Mouse (Mus musculus) kidney, embryonic 16.5 days (tissue): ENCODE data around the gene Gtsf2. TPM values are rescaled to one million over a fixed set of nuclear protein-coding genes. Genes with fewer than 3 reads are reported as not detected.
"Not testable (repeated sequence)": the region's sequence is repeated elsewhere in the genome, so short reads cannot be mapped to it uniquely, and the experiment has no call there.

Experiments
- ATAC-seq: fragments of 200-750 bp; cut with Nextera tagmentation; 2 replicates; pipeline ENCODE4 v1.8.0; 2017; ENCODE audit warnings: moderate TSS enrichment; ENCODE audit not compliant: low FRiP score, low TSS enrichment
- H3K27ac ChIP-seq: fragments of 300-500 bp; sonication (generic); 2 replicates; pipeline ENCODE4 v1.5.1; 2014; ENCODE audit warnings: low read length
- H3K27me3 ChIP-seq: fragments of 300-500 bp; sonication (generic); 2 replicates; pipeline ENCODE4 v1.6.1; 2014; ENCODE audit warnings: low read length, control low read depth, mixed read lengths; ENCODE audit not compliant: insufficient read depth
- H3K36me3 ChIP-seq: fragments of 300-500 bp; sonication (generic); 2 replicates; pipeline ENCODE4 v1.6.1; 2014; ENCODE audit warnings: low read length, control low read depth, mixed read lengths; ENCODE audit not compliant: insufficient read depth
- H3K4me1 ChIP-seq: fragments of 300-500 bp; sonication (generic); 2 replicates; pipeline ENCODE4 v1.6.1; 2014; ENCODE audit warnings: low read length, control low read depth, mixed read lengths; ENCODE audit not compliant: insufficient read depth
- H3K4me2 ChIP-seq: fragments of 300-500 bp; sonication (generic); replicated peaks from 2 replicates; pipeline ENCODE4 v1.6.1; 2014; ENCODE audit warnings: low read depth, low read length
- H3K4me3 ChIP-seq: fragments of 300-500 bp; sonication (generic); 2 replicates; pipeline ENCODE4 v1.5.1; 2014; ENCODE audit warnings: mild to moderate bottlenecking, low read length
- H3K9ac ChIP-seq: fragments of 300-500 bp; sonication (generic); replicated peaks from 2 replicates; pipeline ENCODE4 v1.6.1; 2014; ENCODE audit warnings: low read length
- H3K9me3 ChIP-seq: fragments of 300-500 bp; sonication (generic); 2 replicates; pipeline ENCODE4 v1.6.1; 2016; ENCODE audit warnings: low read length, control low read depth
- WGBS: fragments of 180-500 bp; shearing (Covaris S2); extraction: QIAGEN DNeasy Blood & Tissue Kit; methylation state at CpG from one replicate; pipeline ENCODE4 v1.1.7; 2014; 5-methylcytosine and 5-hydroxymethylcytosine counted together
- polyA plus RNA-seq: library from polyadenylated mRNA; unstranded; fragments of >200 nt; fragmentation: Nextera tagmentation; extraction: Ambion mirVana; gene quantifications from 2 replicates; pipeline ENCODE4 v1.2.1, GENCODE M21; 2015

Gtsf2 gene
- polyA plus RNA-seq, 1 experiment from 2014 or later = not detected

- no peak for ATAC-seq
- WGBS = 91% methylated on average over 7 of the region's 7 CpGs
- no peaks in the 10 kb centered on the region for H3K9me3 ChIP-seq
These were observed 24.9 kb upstream of the Gtsf2 start for GRCm38 (mm10) chr15:103473182-103473581.

GRCm38 (mm10) chr15:103472265-103472664 lies 24.0 kb upstream of the Gtsf2 start:
- ATAC-seq = no peak
- WGBS = 85% methylated on average over 3 of the region's 3 CpGs
- Histone ChIP-seq H3K36me3 (no peaks in the 10 kb centered on the region), H3K4me3 (no peak overlapping the region), H3K27ac (no peak overlapping the region), H3K4me2 (no peak overlapping the region), H3K9ac (no peak overlapping the region), H3K27me3 (no peaks in the 10 kb centered on the region), H3K9me3 (no peaks in the 10 kb centered on the region), H3K4me1 (no peaks in the 10 kb centered on the region)

More at GRCm38 (mm10) chr15:103473182-103473581, 24.9 kb upstream of the Gtsf2 start:
- H3K27me3 ChIP-seq = no peaks in the 10 kb centered on the region
- no peak overlapping the region for H3K4me3 ChIP-seq
- no peaks in the 10 kb centered on the region for H3K36me3 ChIP-seq
- H3K9ac ChIP-seq = no peak overlapping the region
- no peak overlapping the region for H3K4me2 ChIP-seq
- H3K27ac ChIP-seq = no peak overlapping the region
- no peaks in the 10 kb centered on the region for H3K4me1 ChIP-seq

GRCm38 (mm10) chr15:103471488-103472194 lies 23.4 kb upstream of the Gtsf2 start:
- H3K4me1 ChIP-seq = no peaks in the 10 kb centered on the region
- WGBS = 68% methylated on average over 7 of the region's 7 CpGs
- H3K36me3 ChIP-seq = no peaks in the 10 kb centered on the region
- no peak overlapping the region for H3K9ac ChIP-seq
- H3K27me3 ChIP-seq = no peaks in the 10 kb centered on the region
- no peaks in the 10 kb centered on the region for H3K9me3 ChIP-seq
- H3K27ac ChIP-seq = no peak overlapping the region
- H3K4me2 ChIP-seq = no peak overlapping the region
- ATAC-seq = no peak
- no peak overlapping the region for H3K4me3 ChIP-seq

- Histone ChIP-seq H3K27ac (no peak overlapping the region), H3K9me3 (no peaks in the 10 kb centered on the region), H3K4me3 (no peak overlapping the region), H3K4me1 (no peaks in the 10 kb centered on the region), H3K4me2 (no peak overlapping the region), H3K9ac (no peak overlapping the region), H3K27me3 (no peaks in the 10 kb centered on the region), H3K36me3 (no peaks in the 10 kb centered on the region)
- no peak for ATAC-seq
- WGBS = 73% methylated on average over 7 of the region's 7 CpGs
These were observed 14.4 kb upstream of the Gtsf2 start for GRCm38 (mm10) chr15:103462539-103463261.

- Histone ChIP-seq H3K4me1 (no peaks in the 10 kb centered on the region), H3K4me3 (no peak overlapping the region), H3K36me3 (no peaks in the 10 kb centered on the region), H3K27ac (no peak overlapping the region), H3K4me2 (no peak overlapping the region), H3K9ac (no peak overlapping the region), H3K27me3 (no peaks in the 10 kb centered on the region), H3K9me3 (no peaks in the 10 kb centered on the region)
- ATAC-seq = no peak
- 85% methylated on average over 6 of the region's 6 CpGs for WGBS
These were observed 6.2 kb upstream of the Gtsf2 start for GRCm38 (mm10) chr15:103454449-103454848.

GRCm38 (mm10) chr15:103453551-103454218 lies 5.4 kb upstream of the Gtsf2 start, which contains the start of gene Nckap1l:
Nckap1l (plus strand) TSS chr15:103453794.
- ATAC-seq = no peak
- Histone ChIP-seq H3K4me3 (no peak within 1 kb of the TSS), H3K27ac (no peak within 1 kb of the TSS), H3K9me3 (no peaks in the 10 kb centered on the region), H3K27me3 (no peaks in the 10 kb centered on the region), H3K36me3 (no peaks in the 10 kb centered on the region), H3K9ac (no peak within 1 kb of the TSS), H3K4me2 (no peak within 1 kb of the TSS), H3K4me1 (no peaks in the 10 kb centered on the region)
- WGBS = 87% methylated on average over 13 of the region's 13 CpGs

- not testable (repeated sequence) for H3K9ac ChIP-seq, H3K27me3 ChIP-seq, H3K9me3 ChIP-seq, H3K4me3 ChIP-seq, H3K4me1 ChIP-seq, H3K27ac ChIP-seq, H3K36me3 ChIP-seq, H3K4me2 ChIP-seq, ATAC-seq
- 83% methylated on average over 4 of the region's 4 CpGs for WGBS
These were observed 2.3 kb downstream of the Gtsf2 start for GRCm38 (mm10) chr15:103445966-103446365.

- Histone ChIP-seq H3K4me2 (no peak within 1 kb of the TSS), H3K36me3 (no peaks in the 10 kb centered on the region), H3K27ac (no peak within 1 kb of the TSS), H3K4me3 (no peak within 1 kb of the TSS), H3K9ac (no peak within 1 kb of the TSS), H3K27me3 (no peaks in the 10 kb centered on the region), H3K9me3 (no peaks in the 10 kb centered on the region), H3K4me1 (no peaks in the 10 kb centered on the region)
- WGBS = 95% methylated on average over 16 of the region's 16 CpGs
- no peak for ATAC-seq
These were observed 18.0 kb downstream of the Gtsf2 start, which contains the start of gene Gtsf1 for GRCm38 (mm10) chr15:103430241-103430640. Gtsf1 (minus strand) TSS chr15:103430470.

GRCm38 (mm10) chr15:103427017-103427416 lies 21.3 kb downstream of the Gtsf2 start:
- WGBS = 39% methylated on average over 2 of the region's 2 CpGs
- Histone ChIP-seq H3K9me3 (no peaks in the 10 kb centered on the region), H3K4me1 (no peaks in the 10 kb centered on the region), H3K27me3 (no peaks in the 10 kb centered on the region), H3K27ac (no peak overlapping the region), H3K4me2 (no peak overlapping the region), H3K4me3 (no peak overlapping the region), H3K9ac (no peak overlapping the region), H3K36me3 (no peaks in the 10 kb centered on the region)
- ATAC-seq = no peak
